Mouse (Mus musculus) mature B cell (primary cell): Measurements from ENCODE around the gene Tnfsfm13.
"Not testable (repeated sequence)": the region's sequence is repeated elsewhere in the genome, so short reads cannot be mapped to it uniquely, and the experiment has no call there.

Experiments
- in situ Hi-C: fragments of 300-500 bp; cut with MboI; formaldehyde crosslinking; loops from 2 replicates; pipeline ENCODE4 v1.14.3; 2019

Gene Tnfsfm13

DNA sequence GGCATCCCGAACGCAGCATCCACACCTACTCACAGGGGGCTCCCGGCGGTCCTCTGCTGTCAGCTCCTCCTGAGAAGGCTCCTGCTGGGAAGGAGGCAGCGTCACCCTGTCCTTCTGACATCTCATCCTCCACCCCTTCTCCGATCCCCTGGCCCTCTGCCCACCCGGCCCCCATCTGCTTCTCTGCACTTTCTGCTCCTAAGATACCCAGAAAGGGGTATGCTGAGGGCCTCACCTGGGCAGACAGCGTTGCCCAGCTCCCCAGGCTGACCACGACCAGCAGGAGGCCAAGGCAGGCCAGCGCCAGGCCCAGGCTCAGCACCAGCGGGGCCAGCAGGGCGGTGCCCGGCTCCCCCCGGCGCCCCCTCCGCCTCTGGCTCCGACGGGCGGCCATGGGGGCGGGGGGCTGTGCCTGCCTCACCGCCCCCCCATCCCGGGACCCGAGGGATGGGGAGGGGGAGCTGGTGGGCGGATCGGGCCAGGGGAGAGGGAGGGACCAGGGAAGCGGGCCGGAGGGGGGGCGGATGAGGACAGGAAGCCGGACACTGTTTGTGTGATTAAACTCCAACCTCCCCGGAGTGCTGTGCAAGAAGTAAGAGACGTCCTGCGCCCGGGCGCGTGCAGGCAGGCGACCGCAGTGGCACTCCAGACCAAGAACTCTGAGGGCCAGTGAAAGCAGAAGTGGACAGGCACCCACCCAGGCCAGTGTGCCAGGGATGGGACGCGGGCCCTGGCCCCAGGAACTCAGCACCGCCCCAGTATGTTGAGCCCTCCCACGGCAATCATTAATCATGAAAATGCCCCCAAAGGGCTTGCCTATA lies at the start of gene Tnfsfm13, which contains the start of gene Tnfsf12:
Gene Tnfsfm13 (minus strand): TSS at position 738 of the 821 bp plus-strand sequence.
Gene Tnfsf12 (minus strand): TSS at position 489 of the 821 bp plus-strand sequence.
- in situ Hi-C loops, result no loop called here

DNA sequence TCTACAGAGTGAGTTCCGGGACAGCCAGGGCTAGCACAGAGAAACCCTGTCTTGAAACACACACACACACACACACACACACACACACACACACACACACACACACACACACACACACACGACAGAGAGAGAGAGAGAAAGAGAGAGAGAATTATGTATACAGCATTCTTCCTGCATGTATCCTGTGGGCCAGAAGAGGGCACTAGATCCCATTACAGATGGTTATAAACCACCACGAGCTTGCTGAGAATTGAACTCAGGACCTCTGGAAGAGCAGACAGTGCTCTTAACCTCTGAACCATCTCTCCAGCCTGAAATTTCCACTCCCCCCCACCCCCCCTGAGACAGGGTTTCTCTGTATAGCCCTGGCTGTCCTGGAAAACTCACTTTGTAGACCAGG lies 35.5 kb upstream of the Tnfsfm13 start:
- in situ Hi-C loops, result not testable (repeated sequence)

DNA sequence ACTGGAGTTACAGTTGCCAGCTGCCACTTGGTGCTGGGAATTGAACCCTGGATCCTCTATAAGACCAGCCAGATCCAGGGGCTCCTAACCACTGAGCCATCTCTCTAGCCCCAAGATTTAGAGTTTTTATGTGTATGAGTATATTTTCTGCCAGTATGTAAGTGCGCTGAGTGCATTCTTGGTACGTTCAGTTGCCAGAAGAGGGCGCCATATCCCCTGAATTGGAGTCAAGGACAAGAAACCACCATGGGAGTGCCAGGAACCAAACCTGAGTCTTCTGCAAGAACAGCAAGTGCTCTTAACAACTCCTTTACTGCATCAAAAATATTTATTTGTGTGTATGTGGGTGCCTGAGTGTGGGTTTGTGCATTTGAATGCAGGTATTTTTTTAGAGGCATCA lies 33.2 kb upstream of the Tnfsfm13 start:
- in situ Hi-C loops, result no loop called here

DNA sequence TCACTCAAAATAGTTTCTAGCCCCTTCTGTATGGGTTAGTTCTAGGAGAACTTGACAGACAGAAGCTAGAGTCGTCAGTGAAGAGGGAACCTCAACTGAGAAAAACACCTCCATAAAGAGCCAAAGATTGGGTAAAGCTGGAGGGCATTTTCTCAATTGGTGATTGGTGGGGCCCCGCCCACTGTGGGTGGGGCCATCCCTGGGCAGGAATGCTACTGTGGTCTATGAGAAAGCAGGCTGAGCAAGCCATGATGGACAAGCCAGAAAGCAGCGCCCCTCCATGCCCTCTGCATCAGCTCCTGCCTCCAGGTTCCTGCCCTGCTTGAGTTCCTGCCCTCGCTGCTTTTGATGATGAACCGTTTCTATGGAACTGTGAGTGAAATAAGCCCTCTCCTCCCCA lies 30.1 kb upstream of the Tnfsfm13 start:
- in situ Hi-C loops, result no loop called here

DNA sequence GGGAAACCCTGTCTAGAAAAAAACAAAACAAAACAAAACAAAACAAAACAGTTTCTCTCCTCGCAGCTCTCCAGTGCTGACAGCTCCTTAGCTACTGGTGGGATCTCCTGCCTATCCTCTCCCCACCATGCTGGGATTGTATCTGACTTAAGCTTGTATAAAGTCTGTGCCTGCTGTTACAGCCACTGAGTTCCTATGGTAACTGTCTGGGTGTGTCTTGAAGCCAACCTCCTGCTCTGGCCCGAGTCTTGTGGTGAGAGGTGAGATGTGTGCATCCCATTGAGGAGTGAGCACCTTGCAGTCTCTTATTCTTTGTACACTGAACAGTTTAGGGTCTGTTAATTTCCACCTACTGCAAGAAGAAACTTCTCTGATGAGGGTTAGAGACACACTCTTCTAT lies 27.2 kb upstream of the Tnfsfm13 start:
- in situ Hi-C loops, result no loop called here

DNA sequence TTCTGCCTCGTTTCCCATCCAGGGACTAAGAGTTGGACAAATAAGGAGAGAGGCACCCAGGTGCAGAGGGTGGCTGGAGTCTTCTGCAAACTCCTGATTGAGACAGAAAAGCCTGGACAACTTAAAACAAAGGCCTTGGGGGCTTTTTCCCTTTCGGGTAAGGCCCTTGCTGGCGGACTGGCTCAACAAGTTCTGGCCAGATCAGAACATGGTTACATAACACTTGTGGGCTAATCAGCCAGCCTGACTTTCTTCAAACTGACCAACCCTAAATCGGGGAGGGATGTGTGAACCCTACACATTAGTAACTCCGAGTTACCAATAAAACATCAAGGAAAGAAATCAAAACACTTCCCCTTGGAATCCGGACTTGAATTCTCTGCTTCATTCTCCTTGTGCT lies 25.0 kb upstream of the Tnfsfm13 start:
- in situ Hi-C loops, result no loop called here

DNA sequence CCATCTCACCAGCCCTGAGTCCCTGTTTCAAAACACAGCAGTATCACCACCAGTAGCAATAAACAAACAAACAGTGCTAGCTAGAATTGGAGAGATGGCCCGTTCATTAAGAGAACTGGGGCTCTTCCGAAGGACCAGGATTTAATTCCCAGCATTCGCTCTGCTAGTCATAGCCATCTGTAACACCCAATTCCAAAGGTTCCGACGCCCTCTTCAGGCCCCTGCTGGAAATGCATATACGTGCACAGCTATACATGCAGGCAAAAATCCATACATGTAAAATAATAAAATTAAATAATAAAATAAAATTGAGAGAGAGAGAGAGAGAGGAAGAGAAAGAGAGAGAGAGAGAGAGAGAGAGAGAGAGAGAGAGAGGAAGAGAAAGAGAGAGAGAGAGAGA lies 23.5 kb upstream of the Tnfsfm13 start:
- in situ Hi-C loops, result no loop called here

DNA sequence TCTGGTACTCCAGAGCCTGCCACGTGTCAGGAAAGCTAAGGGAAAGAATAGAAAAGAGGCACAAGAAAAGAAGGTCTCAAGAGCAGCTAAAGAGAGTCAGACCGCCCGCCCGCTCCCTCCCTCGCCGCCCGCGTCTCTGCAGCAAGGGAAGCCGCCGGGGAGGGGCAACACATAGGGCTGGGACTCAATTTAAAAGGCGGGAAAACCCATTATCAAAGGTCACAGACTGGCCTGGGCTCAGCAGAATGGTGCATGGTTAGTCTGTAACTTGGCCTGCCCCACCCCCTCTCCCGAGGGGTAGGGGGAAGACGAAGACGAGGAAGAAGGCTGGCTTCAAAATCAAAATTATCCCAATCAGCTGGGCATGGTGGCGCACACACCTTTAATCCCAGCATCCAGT lies 22.8 kb upstream of the Tnfsfm13 start:
- in situ Hi-C loops, result no loop called here

DNA sequence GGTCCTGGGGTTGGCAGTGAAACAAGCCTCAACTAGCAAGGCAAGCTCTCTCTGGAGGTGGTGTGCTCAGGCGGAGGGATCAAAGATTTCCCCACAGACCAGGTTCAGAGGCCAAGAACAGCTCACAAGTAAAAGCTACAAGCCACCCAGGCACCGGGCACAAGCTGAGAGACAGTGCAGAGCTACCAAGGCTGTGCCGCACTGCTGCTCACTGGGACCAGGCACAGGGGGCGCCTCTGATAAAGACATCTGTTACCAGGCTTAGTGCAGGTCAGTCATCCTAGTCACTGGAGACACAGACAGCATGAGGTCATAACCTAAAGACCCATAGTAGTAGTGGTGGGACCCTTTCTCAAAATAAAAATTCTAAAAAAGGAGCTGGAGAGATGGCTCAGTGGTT lies 21.1 kb upstream of the Tnfsfm13 start:
- in situ Hi-C loops, result no loop called here

DNA sequence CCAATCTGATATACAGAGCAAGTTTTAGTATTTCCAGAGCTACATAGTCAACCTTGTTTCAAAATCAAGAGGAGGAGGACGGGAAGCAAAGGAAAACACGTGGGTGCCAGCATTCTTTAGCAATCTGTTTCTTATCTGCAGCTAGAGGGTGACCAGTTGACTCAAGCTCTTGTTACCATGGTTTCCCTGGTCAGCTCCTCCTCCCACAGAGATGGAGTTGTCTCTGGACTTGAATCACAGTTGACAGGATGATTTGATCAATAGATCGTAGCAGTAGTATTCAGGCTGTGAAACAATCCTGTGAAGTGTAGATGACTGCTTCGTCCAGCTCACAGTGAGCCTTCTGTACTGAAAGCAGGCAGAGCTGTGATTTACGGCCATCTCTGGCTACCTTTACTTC lies 20.0 kb upstream of the Tnfsfm13 start:
- in situ Hi-C loops, result no loop called here

DNA sequence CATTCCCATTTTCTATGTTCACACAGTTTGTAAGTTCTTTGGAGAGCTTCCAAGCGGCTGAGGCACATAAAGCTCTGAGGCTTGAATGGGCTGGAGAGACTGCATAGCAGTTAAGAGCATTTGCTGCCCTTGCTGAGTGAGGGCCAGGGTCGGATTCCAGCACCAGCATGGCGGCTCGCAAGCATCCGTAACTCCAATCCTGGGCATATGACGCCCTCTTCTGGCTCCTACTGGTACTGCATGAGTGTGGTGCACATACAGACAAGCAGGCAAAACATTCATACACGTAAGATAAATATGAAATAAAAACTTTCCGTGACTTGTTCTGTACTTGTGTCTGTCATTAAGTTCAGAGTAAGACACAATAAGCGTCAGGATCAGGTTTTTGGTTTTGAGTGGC lies 19.6 kb upstream of the Tnfsfm13 start:
- in situ Hi-C loops, result no loop called here

DNA sequence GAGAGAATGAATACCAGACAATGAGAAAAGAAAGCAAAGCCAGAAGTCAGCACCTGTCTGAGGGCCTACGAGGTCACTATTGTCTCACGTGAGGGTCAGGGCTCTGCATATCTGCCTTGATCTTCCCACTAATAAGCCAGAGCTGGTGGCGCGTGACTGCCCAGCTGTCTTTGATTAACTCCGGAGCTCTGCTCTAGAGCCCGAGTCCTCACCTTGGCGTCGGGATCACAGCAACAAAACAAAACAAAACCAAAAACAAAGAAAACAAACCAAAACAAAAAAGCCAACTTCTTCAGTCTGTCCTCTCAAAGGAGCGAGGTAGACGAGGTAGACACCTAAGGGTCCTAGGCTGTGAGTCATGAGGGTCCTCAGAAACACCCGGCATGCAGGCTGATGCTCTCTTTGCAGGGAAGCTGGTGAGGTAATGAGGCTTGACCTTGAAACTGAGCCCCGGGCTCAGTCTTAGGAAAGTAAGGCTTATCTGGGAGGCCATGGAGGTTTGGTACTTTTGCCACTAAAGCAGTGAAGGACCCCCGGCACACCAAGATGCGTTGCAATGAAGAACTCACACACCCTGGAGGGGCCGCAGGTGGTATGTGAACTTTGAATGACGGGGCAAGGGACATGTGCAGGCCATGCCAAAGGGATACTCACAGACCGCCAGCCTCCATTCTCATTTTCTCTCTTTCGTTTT lies 18.9 kb upstream of the Tnfsfm13 start:
- in situ Hi-C loops, result no loop called here

DNA sequence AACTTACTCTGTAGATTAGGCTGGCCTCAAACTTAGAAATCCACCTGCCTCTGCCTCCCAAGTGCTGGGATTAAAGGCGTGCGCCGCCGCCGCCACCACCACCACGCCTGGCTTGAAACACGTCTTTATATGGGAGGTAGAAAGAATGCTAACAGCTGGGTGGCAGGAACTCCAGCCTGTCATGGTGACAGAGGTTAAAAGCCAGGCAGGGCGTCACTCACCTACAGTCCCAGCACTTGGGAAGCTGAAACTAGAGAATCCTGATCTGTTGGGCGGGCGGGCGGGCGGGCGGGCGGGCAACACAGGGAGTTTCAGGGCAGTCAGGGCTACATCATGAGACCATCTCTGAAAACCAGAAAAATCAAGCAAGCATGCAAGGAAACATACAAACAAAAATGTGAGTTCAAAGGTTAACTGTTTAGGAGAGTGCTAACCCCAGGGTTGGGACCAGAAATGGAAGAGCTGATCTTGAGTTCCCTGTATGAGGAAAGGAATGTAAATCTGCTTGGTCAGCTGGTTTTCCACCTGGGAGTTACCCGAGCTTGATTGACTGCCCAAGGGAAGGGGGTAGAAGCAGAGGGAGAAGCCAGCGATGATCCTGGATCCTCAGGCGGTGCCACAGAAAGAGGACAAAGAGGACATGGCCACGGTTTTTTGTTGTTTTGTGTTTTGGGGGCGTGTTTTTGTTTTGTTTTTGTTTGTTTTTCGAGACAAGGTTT lies 17.2 kb upstream of the Tnfsfm13 start:
- in situ Hi-C loops, result no loop called here

DNA sequence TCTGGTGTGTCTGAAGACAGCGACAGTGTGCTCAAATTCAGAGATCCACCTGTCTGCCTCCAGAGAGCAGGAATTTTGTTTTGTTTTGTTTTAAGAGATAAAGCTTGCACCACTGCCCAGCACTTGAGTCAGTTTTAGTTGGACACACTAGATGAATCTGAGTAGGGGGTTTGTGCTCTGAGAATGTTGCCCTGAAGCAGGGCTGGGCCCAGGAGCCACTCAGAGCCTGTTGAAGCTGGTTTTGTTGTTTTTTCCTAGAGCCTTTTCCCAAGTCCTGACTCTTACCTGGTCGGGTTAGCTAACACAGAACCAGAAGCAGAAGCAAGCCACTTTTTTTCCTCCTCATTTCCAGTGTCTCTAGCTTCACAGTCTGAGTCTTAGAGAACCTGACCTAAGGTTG lies 15.2 kb upstream of the Tnfsfm13 start:
- in situ Hi-C loops, result no loop called here

DNA sequence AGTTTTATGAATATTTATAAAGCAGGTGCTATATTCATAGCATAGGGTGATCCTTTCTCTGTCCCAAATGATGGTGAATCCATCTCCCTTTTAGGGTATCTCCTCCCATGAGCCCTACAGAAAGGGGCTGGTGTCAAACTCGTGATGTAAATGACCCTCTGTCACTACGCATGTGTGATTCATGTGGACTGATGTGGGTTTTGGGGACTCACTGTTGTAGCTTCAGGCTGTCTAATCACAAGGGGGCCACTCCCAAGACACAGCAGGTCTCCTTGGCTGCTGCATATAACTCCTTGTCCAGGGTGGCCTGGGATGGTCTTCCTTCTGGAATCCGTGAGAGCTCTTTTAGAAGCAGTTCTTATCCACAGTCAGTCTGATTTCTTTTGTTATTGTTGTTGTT lies 14.6 kb upstream of the Tnfsfm13 start:
- in situ Hi-C loops, result no loop called here

DNA sequence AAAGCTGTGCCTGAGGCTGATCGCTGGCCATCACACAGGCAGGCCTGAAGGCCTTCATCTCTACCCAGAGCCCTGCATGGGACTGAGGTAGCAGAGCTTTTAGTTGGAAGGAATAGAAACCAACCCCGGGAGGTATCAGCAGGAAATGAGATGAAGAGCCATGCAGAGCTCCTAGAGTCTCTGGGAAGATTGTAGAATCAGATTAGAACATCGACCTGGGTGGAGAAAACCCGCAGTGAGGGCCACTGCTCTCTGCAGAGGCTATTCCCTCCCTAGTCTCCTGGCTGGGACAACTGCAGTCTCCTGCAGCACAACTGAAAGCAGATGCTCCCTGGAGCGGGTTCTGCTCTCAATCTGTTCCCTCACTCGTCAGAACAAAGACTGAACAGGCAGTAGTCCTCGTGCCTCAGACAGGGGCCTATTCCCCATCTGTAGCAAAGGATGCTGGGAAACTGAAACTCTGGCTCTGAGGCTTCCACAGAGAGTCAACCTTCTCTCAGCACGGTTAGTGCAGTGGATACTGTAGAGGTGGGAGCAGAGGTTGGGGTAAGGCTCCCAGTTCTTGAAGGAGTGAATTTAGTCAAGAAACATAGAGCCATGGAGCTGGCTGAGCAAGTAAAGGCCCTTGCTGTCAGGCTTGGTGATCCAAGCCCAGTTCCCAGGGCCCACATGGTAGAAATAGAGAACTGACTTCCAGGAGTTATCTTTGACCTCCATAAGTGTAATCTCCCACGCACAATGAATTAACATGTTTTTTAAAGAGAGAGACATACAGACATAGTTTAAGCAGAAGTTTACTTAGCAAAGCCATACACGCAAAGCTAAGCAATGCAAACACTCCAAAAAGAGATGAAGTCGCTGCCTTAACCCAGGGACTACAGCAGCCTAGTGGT lies 13.9 kb upstream of the Tnfsfm13 start:
- in situ Hi-C loops, result no loop called here

DNA sequence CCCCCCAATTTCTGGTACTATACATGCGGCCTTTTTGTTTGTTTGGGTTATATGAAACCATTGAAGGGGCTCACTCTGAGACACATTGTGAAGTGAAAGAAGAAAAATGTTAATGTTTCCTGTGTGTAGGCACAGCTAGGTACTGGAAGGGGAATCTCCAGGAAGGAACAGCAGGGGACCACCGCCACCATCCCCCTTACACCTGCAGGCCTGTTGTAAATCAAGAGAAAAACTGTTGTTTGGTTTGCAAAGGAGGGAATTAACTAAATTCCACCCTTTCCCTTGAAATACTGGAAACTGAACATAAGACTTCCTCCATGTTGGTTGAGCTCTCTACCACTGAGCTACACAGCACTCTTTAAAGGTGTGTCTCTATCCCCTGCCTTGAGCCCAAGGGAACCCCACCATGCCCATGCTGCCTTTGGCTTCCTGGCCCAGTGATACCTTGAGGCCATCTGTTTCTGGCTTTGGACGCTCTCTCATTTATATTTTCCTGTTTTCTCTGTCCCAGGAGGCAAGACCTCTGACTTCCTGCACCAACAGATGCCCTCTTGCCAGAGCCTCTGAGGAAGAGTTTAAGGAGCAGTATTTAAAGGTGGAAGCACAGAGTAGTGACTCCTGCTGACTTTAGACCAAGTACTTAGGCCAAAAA lies 12.8 kb upstream of the Tnfsfm13 start:
- in situ Hi-C loops, result no loop called here

DNA sequence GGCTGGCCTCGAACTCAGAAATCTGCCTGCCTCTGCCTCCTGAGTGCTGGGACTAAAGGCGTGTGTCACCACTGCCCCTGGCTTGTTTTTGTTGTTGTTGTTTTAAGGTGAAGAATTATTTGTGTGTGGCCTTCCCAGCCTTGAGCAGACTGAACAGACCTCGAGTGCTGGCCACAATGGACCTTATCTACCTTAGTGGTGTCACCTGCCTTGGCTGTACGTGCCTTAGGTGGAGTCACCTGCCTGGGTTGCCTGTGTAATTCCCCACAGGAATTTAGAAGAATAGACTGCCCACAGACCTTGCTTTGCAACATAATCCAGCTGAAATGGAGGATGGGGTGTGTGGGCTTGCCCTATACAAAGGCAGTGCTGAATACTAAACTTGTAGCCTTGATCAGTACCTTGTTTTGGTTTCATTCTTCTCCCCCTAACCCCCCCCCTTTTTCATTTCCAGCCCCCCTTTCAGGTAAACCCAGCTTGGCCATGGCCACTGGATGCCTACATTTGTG lies 12.0 kb upstream of the Tnfsfm13 start:
- in situ Hi-C loops, result no loop called here

DNA sequence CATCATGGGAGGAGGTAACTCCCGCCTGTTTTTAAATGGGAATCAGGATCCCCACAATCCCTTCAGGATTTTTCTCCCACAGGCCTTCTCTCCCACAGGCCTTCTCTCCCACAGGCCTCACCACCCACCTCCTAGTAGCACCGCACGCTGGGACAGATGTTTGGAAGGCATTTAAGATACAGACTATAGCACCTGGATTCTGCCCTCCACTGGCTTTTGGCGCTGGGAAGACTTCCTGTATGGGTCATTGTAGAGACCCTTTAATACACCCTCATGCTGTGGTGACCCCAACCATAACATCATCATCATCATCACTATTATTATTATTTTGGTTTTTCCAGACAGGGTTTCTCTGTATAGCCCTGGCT lies 11.6 kb upstream of the Tnfsfm13 start:
- in situ Hi-C loops, result no loop called here

DNA sequence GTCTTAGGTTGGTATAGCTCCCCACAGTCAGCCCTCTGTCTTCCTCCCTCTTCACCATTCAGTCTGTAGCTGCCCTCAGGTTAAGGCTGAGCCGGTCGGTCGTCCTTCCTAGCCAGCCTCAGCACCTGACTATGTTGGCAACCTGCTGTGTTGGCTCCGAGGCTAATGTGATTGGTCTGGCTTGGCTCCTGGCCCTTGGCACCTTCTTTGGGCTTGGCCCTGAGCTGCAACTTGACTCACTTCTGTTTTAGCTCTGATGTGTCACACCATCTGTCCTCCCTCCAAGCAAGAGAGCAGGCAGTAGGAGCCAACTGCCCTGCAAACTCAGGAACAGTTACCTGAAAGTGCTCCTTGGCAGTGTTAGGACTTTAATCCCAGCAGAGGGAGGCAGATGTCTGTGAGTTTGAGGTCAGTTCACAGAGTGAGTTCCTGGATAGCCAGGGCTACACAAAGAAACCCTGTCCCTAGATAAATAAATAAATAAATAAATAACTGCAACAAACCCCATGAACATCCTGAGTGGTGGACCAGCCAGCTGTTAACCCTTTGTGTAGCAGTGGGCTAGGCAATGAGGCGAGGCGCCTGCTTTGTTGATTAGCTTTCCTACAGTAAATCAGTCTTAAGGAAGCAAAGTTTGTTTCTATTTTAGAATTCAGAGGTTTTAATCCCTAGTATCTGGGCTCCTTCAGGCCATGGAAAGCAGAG lies 11.0 kb upstream of the Tnfsfm13 start:
- in situ Hi-C loops, result no loop called here
